Mouse (Mus musculus) CH12.LX (cell line): ENCODE measurements around the gene Tmem265. TPM values are rescaled to one million over a fixed set of nuclear protein-coding genes. Genes with fewer than 3 reads are reported as not detected.

Source experiments
- DNase-seq: peaks from one replicate; pipeline ENCODE4 v3.0.0-alpha.2; 2013; ENCODE audit errors: extremely low read depth
- H3K27ac ChIP-seq: 2 replicates; pipeline ENCODE4 v1.5.1; 2012; ENCODE audit warnings: low read depth, mild to moderate bottlenecking, control low read depth, moderate library complexity; ENCODE audit not compliant: insufficient read depth
- H3K27me3 ChIP-seq: replicated peaks from 2 replicates; pipeline ENCODE3; 2012; ENCODE audit warnings: inconsistent platforms
- H3K36me3 ChIP-seq, 2 experiments: replicated peaks in 1 of 2; 2 replicates each; pipeline versions ENCODE3 to v1.6.1; 2012; ENCODE audit warnings: inconsistent platforms in 1 of 2, low read length in 1 of 2, mild to moderate bottlenecking in 1 of 2, mixed read lengths in 1 of 2, moderate library complexity in 1 of 2; ENCODE audit not compliant: control insufficient read depth in 1 of 2, insufficient read depth in 1 of 2
- H3K4me1 ChIP-seq, 2 experiments: 2 replicates each; pipeline ENCODE4 v1.6.1; 2012; ENCODE audit warnings: inconsistent platforms in 1 of 2, moderate library complexity in 1 of 2; ENCODE audit not compliant: insufficient read depth in 2 of 2, control insufficient read depth in 1 of 2
- H3K4me2 ChIP-seq: 2 replicates; pipeline ENCODE4 v1.6.1; 2012; ENCODE audit warnings: low read depth, mild to moderate bottlenecking, control low read depth; ENCODE audit not compliant: poor library complexity, insufficient read depth, severe bottlenecking
- H3K4me3 ChIP-seq, 3 experiments: fragments of 150-350 bp in 1 of 3; sonication (generic) in 1 of 3; replicated peaks in 1 of 3; 2 replicates each; pipeline versions ENCODE3 to v1.5.1; 2011 to 2012; ENCODE audit warnings: low read depth in 2 of 3, low read length in 2 of 3, mild to moderate bottlenecking in 2 of 3, moderate library complexity in 2 of 3, control low read depth in 1 of 3, improper control_type of control experiment in 1 of 3, inconsistent platforms in 1 of 3, mixed read lengths in 1 of 3; ENCODE audit not compliant: poor library complexity in 1 of 3
- H3K79me2 ChIP-seq: replicated peaks from 2 replicates; pipeline ENCODE4 v1.6.1; 2012; ENCODE audit warnings: mild to moderate bottlenecking, moderate library complexity; ENCODE audit not compliant: control insufficient read depth, poor library complexity, insufficient read depth, severe bottlenecking; ENCODE audit errors: extremely low read depth
- H3K9ac ChIP-seq: 2 replicates; pipeline ENCODE4 v1.6.1; 2012; ENCODE audit warnings: low read depth, mild to moderate bottlenecking, control low read depth, moderate library complexity; ENCODE audit not compliant: insufficient read depth
- H3K9me3 ChIP-seq: replicated peaks from 2 replicates; pipeline ENCODE3; 2012; ENCODE audit warnings: low read length, inconsistent platforms, mixed read lengths
- BHLHE40 ChIP-seq: IDR thresholded peaks from 2 replicates; pipeline ENCODE4 v1.6.1; 2011; ENCODE audit warnings: mild to moderate bottlenecking, low read depth, low read length, improper control_type of control experiment
- CHD1 ChIP-seq: IDR thresholded peaks from 2 replicates; pipeline ENCODE4 v1.6.1; 2012; ENCODE audit warnings: low read depth, low read length, improper control_type of control experiment, inconsistent platforms
- CHD2 ChIP-seq: IDR thresholded peaks from 2 replicates; pipeline ENCODE4 v1.6.1; 2011; ENCODE audit warnings: low read length, improper control_type of control experiment
- ETS1 ChIP-seq: conservative IDR thresholded peaks from 2 replicates; pipeline ENCODE4 v1.6.1; 2012; ENCODE audit warnings: low read depth, mild to moderate bottlenecking, inconsistent platforms, low read length, improper control_type of control experiment, moderate library complexity
- GABPA ChIP-seq: IDR thresholded peaks from 2 replicates; pipeline ENCODE4 v1.6.1; 2012; ENCODE audit warnings: low read depth, low read length, improper control_type of control experiment, inconsistent platforms; ENCODE audit not compliant: insufficient replicate concordance
- IRF4 ChIP-seq: IDR thresholded peaks from 2 replicates; pipeline ENCODE4 v1.6.1; 2014; ENCODE audit warnings: low read depth, mild to moderate bottlenecking, inconsistent platforms, low read length, improper control_type of control experiment
- MAX ChIP-seq: IDR thresholded peaks from 2 replicates; pipeline ENCODE4 v1.6.1; 2011; ENCODE audit warnings: low read length, improper control_type of control experiment
- MEF2A ChIP-seq: IDR thresholded peaks from 2 replicates; pipeline ENCODE4 v1.6.1; 2014; ENCODE audit warnings: low read depth, mild to moderate bottlenecking, inconsistent platforms, low read length, improper control_type of control experiment, borderline replicate concordance
- MXI1 ChIP-seq: IDR thresholded peaks from 2 replicates; pipeline ENCODE4 v1.6.1; 2011; ENCODE audit warnings: mild to moderate bottlenecking, low read depth, low read length, improper control_type of control experiment
- NELFE ChIP-seq: IDR thresholded peaks from 2 replicates; pipeline ENCODE4 v1.6.1; 2011; ENCODE audit warnings: low read depth, low read length, improper control_type of control experiment
- NRF1 ChIP-seq: IDR thresholded peaks from 2 replicates; pipeline ENCODE4 v1.6.1; 2014; ENCODE audit warnings: low read depth, mild to moderate bottlenecking, inconsistent platforms, low read length, improper control_type of control experiment, moderate library complexity
- PAX5 ChIP-seq: IDR thresholded peaks from 2 replicates; pipeline ENCODE4 v1.6.1; 2012; ENCODE audit warnings: low read length, inconsistent platforms, mixed read lengths
- POLR2A ChIP-seq: IDR thresholded peaks from 2 replicates; pipeline ENCODE4 v1.6.1; 2011; ENCODE audit warnings: low read depth, mild to moderate bottlenecking, improper control_type of control experiment, low read length
- RAD21 ChIP-seq: IDR thresholded peaks from 2 replicates; pipeline ENCODE4 v1.6.1; 2011; ENCODE audit warnings: low read depth, mild to moderate bottlenecking, low read length, improper control_type of control experiment, moderate library complexity
- RCOR1 ChIP-seq: conservative IDR thresholded peaks from 2 replicates; pipeline ENCODE4 v1.6.1; 2012; ENCODE audit warnings: low read depth, mild to moderate bottlenecking, inconsistent platforms, low read length, improper control_type of control experiment
- TCF12 ChIP-seq: IDR thresholded peaks from 2 replicates; pipeline ENCODE4 v1.6.1; 2014; ENCODE audit warnings: low read depth, mild to moderate bottlenecking, inconsistent platforms, low read length, improper control_type of control experiment
- USF1 ChIP-seq: IDR thresholded peaks from 2 replicates; pipeline ENCODE4 v1.6.1; 2014; ENCODE audit warnings: low read depth, mild to moderate bottlenecking, inconsistent platforms, low read length, improper control_type of control experiment
- ZC3H11A ChIP-seq: IDR thresholded peaks from 2 replicates; pipeline ENCODE4 v1.6.1; 2012; ENCODE audit warnings: low read depth, mild to moderate bottlenecking, inconsistent platforms, low read length, improper control_type of control experiment
- ZMIZ1 ChIP-seq: IDR thresholded peaks from 2 replicates; pipeline ENCODE4 v1.6.1; 2012; ENCODE audit warnings: low read depth, mild to moderate bottlenecking, inconsistent platforms, low read length, improper control_type of control experiment
- dilution Hi-C: fragments of 300-500 bp; cut with MboI; formaldehyde crosslinking; loops from 2 replicates; pipeline ENCODE4 v1.14.3; 2020; ENCODE audit warnings: low sequenced_read_pairs; ENCODE audit not compliant: extremely low pct_unique_long_range_greater_than_20kb, extremely low pct_ligation_motif_present
- in situ Hi-C: fragments of 300-500 bp; cut with MboI; formaldehyde crosslinking; loops from 3 replicates; pipeline ENCODE4 v1.14.3; 2019; ENCODE audit warnings: low sequenced_read_pairs, low pct_ligation_motif_present, low pct_unique_long_range_greater_than_20kb, mixed read lengths
- polyA plus RNA-seq: library from polyadenylated mRNA; unstranded; fragments of >175 nt; gene quantifications from 2 replicates; pipeline ENCODE4 v1.2.1, GENCODE M21; 2012; ENCODE audit warnings: low read depth; ENCODE audit not compliant: insufficient read length
- total RNA-seq, 2 experiments: library from RNA; depleted of rRNA; stranded (reverse); fragments of 300-350 nt in 1 of 2; fragments of >200 nt in 1 of 2; gene quantifications; 2 replicates each; pipeline ENCODE4 v1.2.3; 2012 to 2014

Tmem265 gene
- total and polyA plus RNA-seq, 3 experiments, result 0.93 to 2.3 TPM; not detected in 1

GRCm38 (mm10) chr7:127541671-127542070 lies 19.5 kb upstream of the Tmem265 start:
- TF ChIP-seq CHD2 (no peak), GABPA (no peak)
- H3K27ac ChIP-seq, result no peak overlapping the region
- no peaks in the 10 kb centered on the region for H3K9me3 ChIP-seq
- in situ Hi-C loops (no loop called here), dilution Hi-C loops (no loop called here)
- H3K4me2 ChIP-seq, result no peak overlapping the region
- H3K4me1 ChIP-seq, result no peaks in the 10 kb centered on the region
- H3K4me3 ChIP-seq, result no peak overlapping the region
- H3K79me2 ChIP-seq, result peaks cover 4% of the 10 kb centered on the region
- DNase-seq, result no peak
- H3K36me3 ChIP-seq, result peaks cover 75 to 99% of the 10 kb centered on the region in 2 experiments
- H3K27me3 ChIP-seq, result no peaks in the 10 kb centered on the region
- H3K9ac ChIP-seq, result no peak overlapping the region

DNA sequence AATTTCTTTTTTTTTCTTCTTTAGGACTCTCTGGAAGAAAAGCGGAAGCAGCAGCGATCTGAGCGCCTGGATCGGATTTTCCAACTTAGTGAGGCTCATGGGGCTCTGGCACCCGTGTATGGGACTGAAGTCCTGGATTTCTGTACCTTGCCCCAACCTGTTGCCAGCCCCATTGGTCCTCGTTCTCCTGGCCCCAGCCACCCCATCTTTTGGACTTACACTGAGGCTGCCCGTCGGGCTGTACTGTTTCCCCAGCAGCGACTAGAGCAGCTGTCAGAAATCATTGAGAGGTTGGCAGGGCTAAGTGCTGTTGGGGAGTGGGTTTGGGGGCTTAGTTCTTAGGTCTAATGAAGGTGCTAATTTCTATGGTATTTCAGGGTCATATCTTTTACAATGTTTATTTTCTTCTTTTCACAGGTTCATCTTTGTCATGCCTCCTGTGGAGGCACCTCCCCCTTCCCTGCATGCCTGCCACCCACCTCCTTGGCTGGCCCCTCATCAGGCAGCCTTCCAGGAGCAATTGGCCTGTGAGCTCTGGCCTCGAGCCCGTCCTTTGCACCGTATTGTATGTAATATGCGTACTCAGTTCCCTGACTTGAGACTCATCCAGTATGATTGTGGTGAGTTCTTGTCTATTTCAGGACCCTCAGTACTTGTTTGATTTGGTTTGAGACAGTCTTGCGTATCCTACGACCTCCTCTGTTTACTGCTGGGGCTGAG lies 11.9 kb upstream of the Tmem265 start:
- Histone ChIP-seq H3K79me2 (peaks cover 6% of the 10 kb centered on the region), H3K9me3 (no peaks in the 10 kb centered on the region), H3K4me3 (no peak overlapping the region), H3K4me2 (no peak overlapping the region), H3K27me3 (no peaks in the 10 kb centered on the region), H3K9ac (no peak overlapping the region), H3K36me3 (peaks cover 58 to 89% of the 10 kb centered on the region in 2 experiments), H3K27ac (no peak overlapping the region), H3K4me1 (no peaks in the 10 kb centered on the region)
- TF ChIP-seq TCF12 (no peak), MAX (no peak), CHD2 (no peak), ETS1 (no peak), RCOR1 (no peak), RAD21 (no peak), PAX5 (no peak), NELFE (no peak), USF1 (no peak), BHLHE40 (no peak), NRF1 (no peak), MXI1 (no peak), IRF4 (no peak), ZMIZ1 (no peak), MEF2A (no peak), POLR2A (no peak), CHD1 (no peak), ZC3H11A (no peak)
- dilution Hi-C loops, result no loop called here
- no peak for DNase-seq
- in situ Hi-C loops, result no loop called here
